Mouse (Mus musculus) splenic B cell, adult 2 months (primary cell): ENCODE measurements around the gene 1700001P01Rik.

Experiments
- DNase-seq: peaks from one replicate; pipeline ENCODE4 v3.0.0-alpha.2; 2011; ENCODE audit warnings: low read depth, low spot score
- H3K27me3 ChIP-seq: 2 replicates; pipeline ENCODE4 v1.6.1; 2012; ENCODE audit warnings: mild to moderate bottlenecking, low read length, moderate library complexity, mixed read lengths; ENCODE audit not compliant: control insufficient read depth, poor library complexity, insufficient read depth, severe bottlenecking
- H3K36me3 ChIP-seq: 2 replicates; pipeline ENCODE4 v1.6.1; 2012; ENCODE audit warnings: mild to moderate bottlenecking, low read length, moderate library complexity, mixed read lengths; ENCODE audit not compliant: control insufficient read depth, poor library complexity, insufficient read depth, severe bottlenecking

Gene 1700001P01Rik

GRCm38 (mm10) chr11:97813746-97814515 lies 38.2 kb upstream of the 1700001P01Rik start:
- Histone ChIP-seq H3K36me3 (peaks cover 25% of the 10 kb centered on the region), H3K27me3 (no peaks in the 10 kb centered on the region)
- no peak for DNase-seq

- H3K27me3 ChIP-seq, result no peaks in the 10 kb centered on the region
- H3K36me3 ChIP-seq, result peaks cover 28% of the 10 kb centered on the region
- no peak for DNase-seq
Measured at GRCm38 (mm10) chr11:97813085-97813484, 37.4 kb upstream of the 1700001P01Rik start.

GRCm38 (mm10) chr11:97812491-97812921 lies 36.8 kb upstream of the 1700001P01Rik start:
- Histone ChIP-seq H3K27me3 (no peaks in the 10 kb centered on the region), H3K36me3 (peaks cover 27% of the 10 kb centered on the region)
- no peak for DNase-seq

- Histone ChIP-seq H3K36me3 (peaks cover 27% of the 10 kb centered on the region), H3K27me3 (no peaks in the 10 kb centered on the region)
Measured at GRCm38 (mm10) chr11:97811569-97812362, 36.0 kb upstream of the 1700001P01Rik start.

GRCm38 (mm10) chr11:97810970-97811369 lies 35.3 kb upstream of the 1700001P01Rik start:
- Histone ChIP-seq H3K36me3 (peaks cover 22% of the 10 kb centered on the region), H3K27me3 (no peaks in the 10 kb centered on the region)
- DNase-seq, result no peak

More at GRCm38 (mm10) chr11:97811569-97812362, 36.0 kb upstream of the 1700001P01Rik start:
- no peak for DNase-seq

- Histone ChIP-seq H3K36me3 (peaks cover 17% of the 10 kb centered on the region), H3K27me3 (no peaks in the 10 kb centered on the region)
- no peak for DNase-seq
Measured at GRCm38 (mm10) chr11:97810356-97810755, 34.6 kb upstream of the 1700001P01Rik start.

- Histone ChIP-seq H3K27me3 (no peaks in the 10 kb centered on the region), H3K36me3 (peaks cover 16% of the 10 kb centered on the region)
- no peak for DNase-seq
Measured at GRCm38 (mm10) chr11:97809235-97810121, 33.8 kb upstream of the 1700001P01Rik start.

- no peak for DNase-seq
- peaks cover 12% of the 10 kb centered on the region for H3K36me3 ChIP-seq
Measured at GRCm38 (mm10) chr11:97808621-97809234, 33.0 kb upstream of the 1700001P01Rik start.

GRCm38 (mm10) chr11:97808093-97808492 lies 32.4 kb upstream of the 1700001P01Rik start:
- Histone ChIP-seq H3K36me3 (peaks cover 12% of the 10 kb centered on the region), H3K27me3 (no peaks in the 10 kb centered on the region)
- DNase-seq, result no peak

More at GRCm38 (mm10) chr11:97808621-97809234, 33.0 kb upstream of the 1700001P01Rik start:
- no peaks in the 10 kb centered on the region for H3K27me3 ChIP-seq

- Histone ChIP-seq H3K27me3 (no peaks in the 10 kb centered on the region), H3K36me3 (peaks cover 8% of the 10 kb centered on the region)
- DNase-seq, result no peak
Measured at GRCm38 (mm10) chr11:97807626-97808025, 31.9 kb upstream of the 1700001P01Rik start.

GRCm38 (mm10) chr11:97806613-97806964 lies 30.9 kb upstream of the 1700001P01Rik start:
- Histone ChIP-seq H3K27me3 (no peaks in the 10 kb centered on the region), H3K36me3 (peaks cover 6% of the 10 kb centered on the region)
- DNase-seq, result no peak

GRCm38 (mm10) chr11:97805662-97806612 lies 30.2 kb upstream of the 1700001P01Rik start:
- Histone ChIP-seq H3K36me3 (peaks cover 6% of the 10 kb centered on the region), H3K27me3 (no peaks in the 10 kb centered on the region)
- DNase-seq, result no peak
